Mouse (Mus musculus): ENCODE data around the gene Mxi1.

Mxi1 gene

DNA sequence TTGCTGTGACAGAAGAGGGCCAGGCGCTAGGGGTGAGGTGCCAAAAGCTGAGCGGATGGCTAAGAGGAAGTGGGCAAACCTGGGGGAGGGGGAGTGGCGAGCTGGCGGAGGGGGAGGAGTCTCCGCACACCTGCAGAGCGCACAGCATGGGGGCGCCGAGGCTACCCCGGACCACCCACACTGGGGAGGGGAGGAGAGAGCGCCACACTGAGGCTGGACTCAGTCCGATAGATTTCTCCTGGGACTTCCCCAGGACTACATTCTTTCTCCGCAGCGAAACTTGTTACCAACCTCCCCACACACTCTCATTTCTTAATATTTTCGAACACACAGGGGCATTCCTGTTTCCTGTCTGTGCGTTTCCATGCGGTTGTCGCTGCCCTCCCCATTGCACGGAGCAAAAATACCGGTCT, 113.0 kb downstream of the Mxi1 start:
- no peak for DNase-seq (ENCODE audit: low spot score)

DNA sequence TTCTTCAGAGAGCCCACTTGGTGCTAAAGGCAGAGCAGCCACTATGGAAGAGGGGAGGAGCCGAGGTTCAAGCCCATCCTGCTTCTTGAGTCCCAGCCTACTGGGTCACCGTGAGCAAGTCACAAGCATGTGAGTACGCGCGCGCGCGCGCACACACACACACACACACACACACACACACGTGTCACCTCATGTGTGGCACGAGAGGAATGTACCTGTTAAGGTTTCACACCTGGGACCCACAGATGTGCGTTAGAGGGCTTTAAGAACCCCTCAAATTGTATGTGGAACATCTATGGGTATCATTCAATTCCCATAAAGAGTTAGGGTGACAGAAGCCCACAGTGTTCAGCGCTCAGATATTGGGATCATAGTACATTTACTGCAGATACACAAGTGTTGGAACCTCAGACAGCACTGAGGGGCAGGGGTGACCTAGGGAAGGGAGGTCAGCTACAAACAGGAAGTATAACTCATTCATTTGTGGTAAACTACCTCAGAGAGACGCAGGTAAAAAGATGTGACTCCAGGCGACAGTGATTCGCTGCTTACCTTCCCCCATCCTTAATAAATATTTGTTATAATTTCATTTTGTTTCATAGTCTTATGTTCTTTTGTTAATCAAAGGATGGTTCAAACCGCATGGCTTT, 113.6 kb downstream of the Mxi1 start:
- DNase-seq (ENCODE audit: low spot score), result no peak

DNA sequence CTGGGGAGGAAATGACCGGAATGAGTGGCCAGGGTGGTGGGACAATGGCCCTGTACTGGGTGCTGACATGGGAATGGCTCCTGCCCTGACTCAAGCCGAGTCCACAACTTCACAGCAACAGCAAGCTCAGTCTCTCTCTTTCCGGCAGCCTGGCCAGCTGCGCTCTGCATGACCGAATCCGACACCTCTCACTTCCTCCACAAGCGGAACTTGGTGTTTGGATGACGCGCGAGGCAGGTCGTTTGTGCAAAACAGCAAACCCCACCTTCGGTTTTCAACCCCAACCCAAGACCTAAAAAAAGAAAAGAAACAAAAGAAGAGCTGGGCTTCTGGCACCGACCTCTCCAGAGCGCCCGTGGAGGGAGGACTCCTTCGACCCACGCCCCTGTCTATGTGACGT, 114.3 kb downstream of the Mxi1 start:
- peak; percentile 48 for DNase-seq (ENCODE audit: low spot score)
